Mouse (Mus musculus): Measurements from ENCODE around the gene Il33. TPM values are rescaled to one million over a fixed set of nuclear protein-coding genes. Genes with fewer than 3 reads are reported as not detected.

Il33 gene
- polyA plus RNA-seq, 1 experiment: 2.1 TPM

DNA sequence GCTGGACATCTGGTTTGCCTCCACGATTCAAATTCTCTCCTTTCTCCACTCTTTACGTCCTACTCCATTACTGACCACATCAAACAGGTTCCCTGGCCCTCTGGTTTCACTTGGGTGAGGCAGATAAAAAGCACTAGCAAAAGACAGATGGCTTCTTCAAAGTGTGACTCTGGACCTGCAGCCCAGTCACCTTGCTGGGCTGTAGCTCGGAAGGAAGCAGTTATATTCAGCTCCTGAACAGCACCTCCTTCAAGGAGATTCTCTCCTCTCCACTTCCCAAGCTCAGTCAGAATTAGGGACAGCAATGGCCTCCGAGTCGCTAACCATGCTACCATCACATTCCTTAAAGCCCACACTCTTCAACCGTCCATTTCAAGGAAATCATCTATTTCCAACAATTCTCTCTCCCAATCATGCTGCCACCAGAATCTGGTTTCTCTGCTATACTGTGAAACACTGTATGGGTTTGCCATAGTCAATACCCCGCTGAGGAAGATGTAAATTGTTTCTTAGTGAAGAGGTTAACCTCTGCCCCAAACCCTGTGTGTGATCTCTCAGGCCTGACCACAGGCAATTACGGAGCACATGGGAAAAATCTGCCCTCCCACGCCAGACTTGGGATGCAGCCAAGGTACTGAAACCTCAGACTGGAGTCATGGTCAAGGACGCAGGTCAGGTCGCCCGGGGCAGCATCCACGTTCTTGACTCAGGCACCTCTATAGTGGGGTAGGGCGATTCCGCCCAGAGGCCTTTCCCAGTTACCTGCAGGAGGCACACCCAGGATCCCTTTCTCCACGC lies 59.5 kb downstream of the Il33 start:
- WGBS: 78% methylated on average over 16 of the region's 16 CpGs
- TF ChIP-seq POLR2A (IDR thresholded peaks at IDR 0.05; ENCODE audit: borderline replicate concordance, control insufficient read depth, low read depth, low read length) (no peak), CTCF (IDR thresholded peaks at IDR 0.05; ENCODE audit: control insufficient read depth, insufficient read depth, low read length) (no peak)
- H3K4me3 ChIP-seq (replicated peaks; ENCODE audit: control insufficient read depth, low read depth, low read length): no peak overlapping the region
- no peaks in the 10 kb centered on the region for H3K4me1 ChIP-seq (ENCODE audit: control insufficient read depth, insufficient read depth, low read length)
- no peak overlapping the region for H3K27ac ChIP-seq (ENCODE audit: control insufficient read depth, insufficient read depth, low read depth, low read length, poor library complexity)

DNA sequence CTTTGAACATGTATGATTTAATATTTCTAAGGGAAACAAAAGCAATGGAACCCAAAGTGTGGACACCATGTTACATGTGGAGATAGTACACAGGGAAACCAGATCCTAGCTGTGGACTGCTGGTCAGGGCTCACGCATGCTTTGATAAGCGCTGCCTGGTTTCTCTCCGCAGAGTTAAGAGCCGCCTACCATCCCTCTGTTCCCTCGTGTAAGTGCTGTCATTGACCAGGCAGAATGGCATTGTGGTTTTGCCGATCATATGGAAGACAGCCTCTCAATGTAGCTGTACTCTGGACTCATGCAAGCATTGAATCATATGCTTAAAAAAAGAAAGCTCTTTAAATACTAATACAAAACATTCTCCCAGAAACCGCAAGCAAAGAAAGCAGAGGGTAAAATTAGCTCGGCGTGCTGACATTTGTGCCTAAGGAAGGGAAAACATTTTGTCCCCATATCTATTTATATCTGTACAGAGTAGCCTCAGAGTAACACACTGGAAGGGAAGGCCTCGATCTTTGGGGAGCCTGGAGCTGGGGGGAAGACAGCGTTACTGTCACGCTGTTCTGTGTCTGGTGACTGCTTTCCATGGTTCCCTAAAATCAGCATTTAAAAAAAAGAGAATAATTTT lies 61.7 kb downstream of the Il33 start:
- Histone ChIP-seq H3K27ac (ENCODE audit: control insufficient read depth, insufficient read depth, low read depth, low read length, poor library complexity) (no peak overlapping the region), H3K4me1 (ENCODE audit: control insufficient read depth, insufficient read depth, low read length) (no peaks in the 10 kb centered on the region), H3K4me3 (replicated peaks; ENCODE audit: control insufficient read depth, low read depth, low read length) (no peak overlapping the region)
- TF ChIP-seq POLR2A (IDR thresholded peaks at IDR 0.05; ENCODE audit: borderline replicate concordance, control insufficient read depth, low read depth, low read length) (no peak), CTCF (IDR thresholded peaks at IDR 0.05; ENCODE audit: control insufficient read depth, insufficient read depth, low read length) (no peak)
- WGBS: 80% methylated on average over 12 of the region's 12 CpGs

DNA sequence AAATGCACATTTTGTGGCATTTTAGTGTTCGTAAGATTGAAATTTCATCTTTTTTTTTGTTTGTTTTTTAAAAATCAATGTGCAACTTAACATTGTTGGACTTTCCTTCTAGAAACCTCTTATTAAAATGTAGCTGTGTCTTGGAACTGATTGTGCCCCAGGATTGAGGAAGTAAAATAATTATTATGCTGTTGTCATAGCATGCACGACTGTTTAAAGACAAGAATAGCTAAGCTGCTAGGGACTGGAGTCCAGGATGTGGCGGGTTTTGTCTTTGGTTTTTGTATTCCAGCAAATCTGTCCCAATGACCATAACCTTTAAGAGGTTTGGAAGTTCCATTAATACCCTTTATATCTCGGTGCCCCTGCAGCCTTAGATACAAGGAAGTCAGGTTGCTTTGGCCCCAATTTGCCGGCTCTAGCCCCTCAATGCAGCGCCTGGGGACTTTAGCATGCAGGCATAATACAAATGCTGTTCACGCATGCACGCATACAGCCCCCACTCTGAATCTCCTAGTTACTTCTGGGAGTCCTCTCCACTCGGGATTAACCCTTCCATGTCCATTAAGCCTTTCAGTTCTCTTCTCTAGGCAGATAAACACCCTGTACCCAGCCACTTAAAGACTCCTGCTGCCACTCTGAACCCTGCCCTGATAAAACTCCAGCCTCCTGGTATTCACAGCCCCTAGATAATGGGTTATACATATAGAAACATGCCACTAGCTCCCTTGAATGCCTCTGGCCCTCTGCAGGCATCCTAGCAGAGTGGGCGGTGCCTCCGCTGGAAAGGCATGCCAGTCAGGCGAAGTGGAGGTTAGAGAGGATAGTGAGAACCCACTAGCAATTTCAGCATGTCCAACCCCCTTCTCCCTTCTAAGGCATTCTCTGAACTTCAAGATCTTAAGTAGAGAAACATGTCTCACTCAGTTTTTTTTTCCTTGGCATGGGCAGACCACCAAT lies 75.8 kb downstream of the Il33 start:
- no peak overlapping the region for H3K27ac ChIP-seq (ENCODE audit: control insufficient read depth, insufficient read depth, low read depth, low read length, poor library complexity)
- TF ChIP-seq CTCF (IDR thresholded peaks at IDR 0.05; ENCODE audit: control insufficient read depth, insufficient read depth, low read length): no peak
- no peak for TF ChIP-seq POLR2A (IDR thresholded peaks at IDR 0.05; ENCODE audit: borderline replicate concordance, control insufficient read depth, low read depth, low read length)
- H3K4me1 ChIP-seq (ENCODE audit: control insufficient read depth, insufficient read depth, low read length): no peaks in the 10 kb centered on the region
- H3K4me3 ChIP-seq (replicated peaks; ENCODE audit: control insufficient read depth, low read depth, low read length): no peak overlapping the region
- 41% methylated on average over 12 of the region's 12 CpGs for WGBS

DNA sequence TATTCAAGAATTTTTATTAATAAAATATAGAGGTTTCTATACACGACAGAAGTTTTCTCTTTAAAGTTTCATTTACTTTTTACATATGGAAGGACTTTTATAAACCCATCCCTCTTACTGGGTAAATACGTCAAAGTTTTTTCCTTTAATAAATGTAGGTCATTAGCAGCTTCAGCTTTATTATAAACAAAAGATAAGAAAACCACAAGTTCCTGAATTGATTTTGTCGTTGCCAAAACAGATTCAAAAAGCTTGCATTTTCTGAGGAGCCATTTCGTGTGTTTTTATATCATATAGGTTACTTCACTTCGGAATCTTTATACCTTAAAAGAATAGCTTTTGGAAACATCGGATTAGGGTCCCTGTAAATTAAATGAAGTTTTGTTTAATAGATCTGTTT lies 76.6 kb downstream of the Il33 start:
- no peak overlapping the region for H3K27ac ChIP-seq (ENCODE audit: control insufficient read depth, insufficient read depth, low read depth, low read length, poor library complexity)
- no peaks in the 10 kb centered on the region for H3K4me1 ChIP-seq (ENCODE audit: control insufficient read depth, insufficient read depth, low read length)
- TF ChIP-seq POLR2A (IDR thresholded peaks at IDR 0.05; ENCODE audit: borderline replicate concordance, control insufficient read depth, low read depth, low read length) (no peak), CTCF (IDR thresholded peaks at IDR 0.05; ENCODE audit: control insufficient read depth, insufficient read depth, low read length) (no peak)
- WGBS: 47% methylated on average over 6 of the region's 6 CpGs
- no peak overlapping the region for H3K4me3 ChIP-seq (replicated peaks; ENCODE audit: control insufficient read depth, low read depth, low read length)

DNA sequence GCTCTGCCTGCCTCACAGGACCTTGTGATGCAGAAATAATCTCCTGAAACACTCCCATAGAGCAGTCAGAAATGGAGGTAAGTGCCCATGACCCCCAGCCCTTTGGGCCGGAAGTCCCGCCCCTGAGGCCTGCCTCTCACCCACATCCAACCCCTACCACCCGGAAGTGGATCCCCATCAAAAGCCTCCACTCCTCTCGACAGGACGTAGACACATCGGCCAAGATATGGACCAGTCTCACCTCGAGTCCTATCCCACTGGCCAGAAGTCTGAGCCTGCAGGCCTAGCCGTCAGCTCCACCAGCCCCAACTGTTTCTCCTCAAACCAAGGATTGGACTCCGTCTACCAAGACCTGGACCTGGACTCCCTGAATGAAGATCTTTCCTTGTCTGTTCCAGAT lies 78.7 kb downstream of the Il33 start, which contains the start of gene Trpd52l3:
Gene Trpd52l3 (plus strand): TSS at position 170 of the 400 bp plus-strand sequence.
- no peak for TF ChIP-seq POLR2A (IDR thresholded peaks at IDR 0.05; ENCODE audit: borderline replicate concordance, control insufficient read depth, low read depth, low read length)
- TF ChIP-seq CTCF (IDR thresholded peaks at IDR 0.05; ENCODE audit: control insufficient read depth, insufficient read depth, low read length): no peak
- H3K27ac ChIP-seq (ENCODE audit: control insufficient read depth, insufficient read depth, low read depth, low read length, poor library complexity): no peak within 1 kb of the TSS
- WGBS: 90% methylated on average over 9 of the region's 9 CpGs
- H3K4me1 ChIP-seq (ENCODE audit: control insufficient read depth, insufficient read depth, low read length): no peaks in the 10 kb centered on the region
- no peak within 1 kb of the TSS for H3K4me3 ChIP-seq (replicated peaks; ENCODE audit: control insufficient read depth, low read depth, low read length)

DNA sequence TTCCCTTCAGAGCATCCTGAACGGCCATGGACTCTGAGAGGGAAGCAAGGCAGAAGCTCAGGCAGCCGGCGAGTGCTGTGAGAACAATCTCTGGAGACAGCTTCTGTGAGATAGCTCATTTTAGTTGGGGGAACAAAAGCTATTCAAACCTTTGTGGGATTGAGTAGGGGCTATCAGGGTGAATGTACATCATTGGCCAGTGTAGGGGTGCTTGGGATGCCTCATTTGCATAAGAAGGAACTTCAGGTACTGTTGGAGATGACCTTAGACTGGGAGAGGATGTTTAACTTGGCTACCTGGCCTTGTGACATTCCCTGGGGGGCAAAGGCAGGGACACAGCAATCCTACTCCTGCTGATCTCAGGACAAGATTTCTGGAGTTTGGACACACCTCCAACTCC lies 81.5 kb downstream of the Il33 start:
- Histone ChIP-seq H3K4me3 (replicated peaks; ENCODE audit: control insufficient read depth, low read depth, low read length) (no peak overlapping the region), H3K27ac (ENCODE audit: control insufficient read depth, insufficient read depth, low read depth, low read length, poor library complexity) (no peak overlapping the region), H3K4me1 (ENCODE audit: control insufficient read depth, insufficient read depth, low read length) (no peaks in the 10 kb centered on the region)
- TF ChIP-seq CTCF (IDR thresholded peaks at IDR 0.05; ENCODE audit: control insufficient read depth, insufficient read depth, low read length) (no peak), POLR2A (IDR thresholded peaks at IDR 0.05; ENCODE audit: borderline replicate concordance, control insufficient read depth, low read depth, low read length) (no peak)
- 81% methylated on average over 3 of the region's 3 CpGs for WGBS

Other genes starting within 250 kb of the Il33 start
- not detected in 2 replicates for gene Mlana, start 227.3 kb upstream of the Il33 start, polyA plus RNA-seq (2011; ENCODE audit: insufficient read depth, insufficient read length, low replicate concordance, missing spikeins)
- 7.6 and 9.4 TPM in 2 replicates for gene 9930021J03Rik, start 119.1 kb upstream of the Il33 start, polyA plus RNA-seq (2011; ENCODE audit: insufficient read depth, insufficient read length, low replicate concordance, missing spikeins)
- 3.5 and 6.6 TPM in 2 replicates for gene Ranbp6, start 112.1 kb upstream of the Il33 start, polyA plus RNA-seq (2011; ENCODE audit: insufficient read depth, insufficient read length, low replicate concordance, missing spikeins)
- not detected in 2 replicates for gene Trpd52l3, start 78.7 kb downstream of the Il33 start, polyA plus RNA-seq (2011; ENCODE audit: insufficient read depth, insufficient read length, low replicate concordance, missing spikeins)
- gene Uhrf2, start 105.4 kb downstream of the Il33 start, polyA plus RNA-seq (2011; ENCODE audit: insufficient read depth, insufficient read length, low replicate concordance, missing spikeins): 32.0 and 47.8 TPM in 2 replicates